Mouse (Mus musculus): ENCODE results near the gene Olfr870. TPM values are rescaled to one million over a fixed set of nuclear protein-coding genes. Genes with fewer than 3 reads are reported as not detected.

Gene Olfr870
- polyA plus RNA-seq (2012; rRNA removed): not detected in 2 replicates

GRCm38 (mm10) chr9:20173957-20174356 lies at the start of gene Olfr870:
Olfr870 (minus strand) TSS chr9:20174057.

DNA sequence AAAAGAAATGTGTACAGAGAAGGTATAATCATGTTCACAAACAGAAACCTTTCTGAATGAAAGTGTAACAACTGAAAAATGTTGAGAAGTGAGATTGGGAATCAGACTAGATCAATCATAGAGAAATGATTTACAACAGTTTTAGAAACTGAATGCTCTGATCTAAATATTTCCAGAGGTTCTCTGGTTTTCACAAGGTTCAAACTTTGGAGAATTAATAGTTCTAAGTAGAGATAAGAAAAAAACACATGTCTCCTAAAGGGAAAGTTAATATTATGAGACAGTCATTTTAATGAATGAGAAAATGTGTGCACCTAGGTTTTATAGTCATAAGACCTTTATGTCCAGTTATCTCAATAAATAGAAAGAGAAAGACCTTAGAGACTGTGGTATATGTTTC lies 38.0 kb upstream of the Olfr870 start, which contains the start of gene Olfr871:
Gene Olfr871, plus strand, starts transcription at position 301 of the 400 bp plus-strand sequence.

GRCm38 (mm10) chr9:20128709-20129108 lies 45.1 kb downstream of the Olfr870 start, which contains the start of gene Olfr869:
Olfr869 (plus strand) TSS chr9:20129009.

Other genes with a start within 250 kb of the Olfr870 start
- gene Olfr866, start 146.0 kb downstream of the Olfr870 start, polyA plus RNA-seq (2012; rRNA removed): not detected in 2 replicates
- gene Olfr867, start 116.5 kb downstream of the Olfr870 start, polyA plus RNA-seq (2012; rRNA removed): not detected in 2 replicates
- gene Olfr868, start 75.4 kb downstream of the Olfr870 start, polyA plus RNA-seq (2012; rRNA removed): not detected in 2 replicates
- gene Olfr869, start 45.0 kb downstream of the Olfr870 start, polyA plus RNA-seq (2012; rRNA removed): not detected in 2 replicates
- not detected in 2 replicates for gene Olfr871, start 38.1 kb upstream of the Olfr870 start, polyA plus RNA-seq (2012; rRNA removed)
- not detected in 2 replicates for gene Olfr872, start 63.1 kb upstream of the Olfr870 start, polyA plus RNA-seq (2012; rRNA removed)
- not detected in 2 replicates for gene Olfr39, start 108.3 kb upstream of the Olfr870 start, polyA plus RNA-seq (2012; rRNA removed)
- gene Olfr873, start 124.5 kb upstream of the Olfr870 start, polyA plus RNA-seq (2012; rRNA removed): not detected in 2 replicates
- 0.02 TPM in 1 of 2 replicates, not detected in the other for gene Olfr18, start 162.0 kb upstream of the Olfr870 start, polyA plus RNA-seq (2012; rRNA removed)
- gene Zfp560, start 211.1 kb upstream of the Olfr870 start, polyA plus RNA-seq (2012; rRNA removed): 8.4 and 25.4 TPM in 2 replicates

Data from central nervous system, embryonic 11.5 days (tissue).